Mouse (Mus musculus): ENCODE data around the gene Frmd7. TPM values are rescaled to one million over a fixed set of nuclear protein-coding genes. Genes with fewer than 3 reads are reported as not detected.

Gene Frmd7
- polyA plus RNA-seq, 1 experiment = not detected

DNA sequence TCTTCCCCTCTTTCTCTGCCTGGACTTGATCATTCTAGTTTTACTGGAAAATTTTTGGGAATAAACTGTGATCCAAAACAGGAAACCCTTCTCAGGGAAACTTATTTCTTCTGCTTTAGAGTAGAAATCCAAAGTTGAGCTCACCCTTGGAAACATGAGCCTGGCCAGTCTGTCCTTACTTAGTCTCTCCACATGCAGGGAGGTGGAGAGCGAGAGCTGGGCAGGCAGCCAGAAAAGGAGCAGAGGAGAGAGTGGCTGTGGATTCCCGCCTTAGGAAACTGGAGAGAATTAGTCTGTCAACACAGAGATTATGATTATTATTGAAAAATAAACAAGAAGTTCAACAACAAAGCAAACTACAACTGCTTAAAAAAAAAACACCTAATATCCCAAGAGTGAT is 6.1 kb upstream of the Frmd7 start:
- TF ChIP-seq POLR2A (IDR thresholded peaks at IDR 0.05; ENCODE audit: low read depth, low read length) (no peak), CTCF (IDR thresholded peaks at IDR 0.05; ENCODE audit: borderline replicate concordance, insufficient read depth, low read length) (no peak)
- no peaks in the 10 kb centered on the region for H3K4me1 ChIP-seq (ENCODE audit: control insufficient read depth, insufficient read depth, low read length)
- H3K27ac ChIP-seq (ENCODE audit: insufficient read depth, low read length) = no peak overlapping the region
- H3K4me3 ChIP-seq (ENCODE audit: insufficient read depth, low read length) = no peak overlapping the region

DNA sequence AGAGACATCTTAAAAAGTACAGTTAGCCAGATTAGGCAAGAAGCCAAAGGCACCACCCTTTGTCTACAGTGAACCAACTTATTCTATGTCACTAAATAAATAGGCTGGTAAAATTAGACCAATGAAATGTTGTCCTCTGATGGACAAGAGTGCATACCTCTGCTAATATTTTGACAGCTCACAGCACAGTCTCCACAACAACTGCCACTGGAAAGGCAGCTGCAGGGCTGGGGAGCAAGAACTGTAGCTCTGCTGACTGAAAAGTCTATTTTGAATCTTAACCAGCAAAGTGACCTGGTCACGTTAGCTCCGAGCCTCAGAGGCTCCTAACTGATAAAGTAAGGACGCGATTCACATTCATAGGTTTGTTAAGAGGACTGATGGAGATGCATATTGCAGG is 5.6 kb upstream of the Frmd7 start:
- TF ChIP-seq POLR2A (IDR thresholded peaks at IDR 0.05; ENCODE audit: low read depth, low read length) (no peak), CTCF (IDR thresholded peaks at IDR 0.05; ENCODE audit: borderline replicate concordance, insufficient read depth, low read length) (no peak)
- H3K4me1 ChIP-seq (ENCODE audit: control insufficient read depth, insufficient read depth, low read length) = no peaks in the 10 kb centered on the region
- H3K4me3 ChIP-seq (ENCODE audit: insufficient read depth, low read length) = no peak overlapping the region
- H3K27ac ChIP-seq (ENCODE audit: insufficient read depth, low read length) = no peak overlapping the region

GRCm38 (mm10) chrX:50937117-50937516 is 5.4 kb downstream of the Frmd7 start:
- H3K4me1 ChIP-seq (ENCODE audit: control insufficient read depth, insufficient read depth, low read length) = no peaks in the 10 kb centered on the region
- no peak overlapping the region for H3K27ac ChIP-seq (ENCODE audit: insufficient read depth, low read length)
- TF ChIP-seq POLR2A (IDR thresholded peaks at IDR 0.05; ENCODE audit: low read depth, low read length) (no peak), CTCF (IDR thresholded peaks at IDR 0.05; ENCODE audit: borderline replicate concordance, insufficient read depth, low read length) (no peak)
- H3K4me3 ChIP-seq (ENCODE audit: insufficient read depth, low read length) = no peak overlapping the region

DNA sequence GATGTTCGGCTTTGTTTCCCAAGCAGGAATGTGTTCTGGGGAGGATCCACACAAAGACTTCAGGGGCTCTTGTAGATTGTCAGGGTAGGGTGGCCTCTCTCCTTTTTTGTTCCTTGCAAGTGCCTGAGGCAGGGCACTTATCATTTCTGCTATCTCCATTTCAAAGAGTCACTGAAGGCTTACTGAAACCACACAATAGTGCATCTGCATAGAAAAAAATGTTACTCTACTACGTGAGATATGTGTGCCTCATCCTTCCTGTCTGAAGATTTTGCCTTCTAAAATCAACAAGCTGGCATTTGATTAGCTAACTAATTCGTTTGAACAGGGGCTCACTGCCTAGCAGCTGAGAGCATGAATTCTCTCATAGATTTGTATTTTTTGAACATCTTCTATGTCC is 12.2 kb downstream of the Frmd7 start:
- Histone ChIP-seq H3K4me3 (ENCODE audit: insufficient read depth, low read length) (no peak overlapping the region), H3K27ac (ENCODE audit: insufficient read depth, low read length) (no peak overlapping the region), H3K4me1 (ENCODE audit: control insufficient read depth, insufficient read depth, low read length) (no peaks in the 10 kb centered on the region)
- TF ChIP-seq POLR2A (IDR thresholded peaks at IDR 0.05; ENCODE audit: low read depth, low read length) = no peak

DNA sequence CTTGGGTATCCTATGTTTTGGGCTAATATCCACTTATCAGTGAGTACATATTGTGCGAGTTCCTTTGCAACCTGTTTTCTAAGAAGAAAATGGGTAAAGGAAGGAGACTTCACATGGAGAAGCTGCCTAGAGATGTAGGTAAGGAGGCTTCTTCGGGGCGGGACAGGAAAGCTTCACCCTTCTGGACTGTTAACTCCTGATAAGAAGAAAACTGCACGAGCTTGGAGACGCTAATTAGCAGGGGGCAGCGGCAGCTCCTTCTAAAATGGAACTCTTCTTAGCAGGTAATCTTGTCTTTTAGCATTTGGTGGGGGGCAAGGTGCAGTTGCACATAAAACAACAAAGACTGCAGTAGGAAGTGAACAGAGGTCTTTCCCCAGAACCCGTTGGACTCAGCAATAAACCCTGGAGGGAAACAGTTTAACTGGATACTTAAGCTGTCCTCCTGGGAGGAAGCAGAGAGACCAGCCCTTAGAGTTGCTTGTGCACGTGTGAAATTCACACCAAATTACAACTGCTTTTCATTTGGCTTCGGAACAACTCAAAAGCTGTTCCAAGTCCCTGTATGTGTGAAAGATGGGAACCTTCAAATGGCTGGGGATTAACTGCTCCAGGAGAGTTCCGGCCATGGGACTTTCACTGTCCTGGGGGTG is 15.5 kb downstream of the Frmd7 start:
- Histone ChIP-seq H3K4me3 (ENCODE audit: insufficient read depth, low read length) (no peak overlapping the region), H3K4me1 (ENCODE audit: control insufficient read depth, insufficient read depth, low read length) (no peaks in the 10 kb centered on the region), H3K27ac (ENCODE audit: insufficient read depth, low read length) (no peak overlapping the region)
- TF ChIP-seq CTCF (IDR thresholded peaks at IDR 0.05; ENCODE audit: borderline replicate concordance, insufficient read depth, low read length) = no peak
- TF ChIP-seq POLR2A (IDR thresholded peaks at IDR 0.05; ENCODE audit: low read depth, low read length) = no peak

DNA sequence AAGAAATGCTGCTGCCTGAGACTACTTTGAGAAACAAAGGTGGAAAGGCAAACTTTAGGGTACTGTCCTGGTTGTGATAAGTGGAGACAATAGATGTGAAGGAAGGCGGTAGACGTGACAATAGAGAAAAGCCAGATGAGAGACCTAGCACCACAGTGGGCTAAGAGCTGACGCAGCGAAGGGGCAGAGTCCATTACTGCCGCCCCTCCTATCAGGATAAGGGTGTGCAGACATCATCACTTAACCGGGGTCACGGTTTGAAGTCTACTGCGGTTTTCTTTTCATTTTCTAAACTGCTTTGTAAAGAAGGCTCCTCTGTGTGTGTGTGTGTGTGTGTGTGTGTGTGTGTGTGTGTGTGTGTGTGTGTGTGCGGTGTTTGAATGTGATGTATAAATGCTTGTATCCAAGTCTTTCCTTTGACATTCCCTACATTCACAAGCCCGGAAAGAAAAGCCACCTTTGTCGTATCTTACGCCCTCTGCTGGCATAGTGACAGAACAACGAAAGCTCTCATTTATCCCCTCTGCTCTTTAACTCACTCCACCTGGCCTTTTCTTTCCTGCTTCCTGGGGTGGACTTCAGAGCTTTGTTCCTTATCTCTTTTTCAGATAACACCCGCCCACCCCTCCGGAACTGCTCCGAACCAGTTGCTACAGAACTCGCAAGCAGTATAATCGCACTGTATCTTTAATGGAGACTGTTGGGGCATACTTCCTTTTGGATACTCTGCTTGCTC is 17.7 kb downstream of the Frmd7 start:
- Histone ChIP-seq H3K4me3 (ENCODE audit: insufficient read depth, low read length) (no peak overlapping the region), H3K27ac (ENCODE audit: insufficient read depth, low read length) (no peak overlapping the region), H3K4me1 (ENCODE audit: control insufficient read depth, insufficient read depth, low read length) (no peaks in the 10 kb centered on the region)
- no peak for TF ChIP-seq CTCF (IDR thresholded peaks at IDR 0.05; ENCODE audit: borderline replicate concordance, insufficient read depth, low read length)
- TF ChIP-seq POLR2A (IDR thresholded peaks at IDR 0.05; ENCODE audit: low read depth, low read length) = no peak

- TF ChIP-seq POLR2A (IDR thresholded peaks at IDR 0.05; ENCODE audit: low read depth, low read length) (no peak), CTCF (IDR thresholded peaks at IDR 0.05; ENCODE audit: borderline replicate concordance, insufficient read depth, low read length) (no peak)
- Histone ChIP-seq H3K4me3 (ENCODE audit: insufficient read depth, low read length) (no peak overlapping the region), H3K27ac (ENCODE audit: insufficient read depth, low read length) (no peak overlapping the region), H3K4me1 (ENCODE audit: control insufficient read depth, insufficient read depth, low read length) (no peaks in the 10 kb centered on the region)
These were observed 23.8 kb downstream of the Frmd7 start for GRCm38 (mm10) chrX:50918754-50919153.

- Histone ChIP-seq H3K27ac (ENCODE audit: insufficient read depth, low read length) (no peak overlapping the region), H3K4me1 (ENCODE audit: control insufficient read depth, insufficient read depth, low read length) (no peaks in the 10 kb centered on the region), H3K4me3 (ENCODE audit: insufficient read depth, low read length) (no peak overlapping the region)
- TF ChIP-seq CTCF (IDR thresholded peaks at IDR 0.05; ENCODE audit: borderline replicate concordance, insufficient read depth, low read length) = no peak
- TF ChIP-seq POLR2A (IDR thresholded peaks at IDR 0.05; ENCODE audit: low read depth, low read length) = no peak
These were observed 25.1 kb downstream of the Frmd7 start for GRCm38 (mm10) chrX:50917389-50917788.

GRCm38 (mm10) chrX:50909915-50910314 is 32.6 kb downstream of the Frmd7 start:
- no peak for TF ChIP-seq CTCF (IDR thresholded peaks at IDR 0.05; ENCODE audit: borderline replicate concordance, insufficient read depth, low read length)
- TF ChIP-seq POLR2A (IDR thresholded peaks at IDR 0.05; ENCODE audit: low read depth, low read length) = no peak
- Histone ChIP-seq H3K27ac (ENCODE audit: insufficient read depth, low read length) (no peak overlapping the region), H3K4me3 (ENCODE audit: insufficient read depth, low read length) (no peak overlapping the region), H3K4me1 (ENCODE audit: control insufficient read depth, insufficient read depth, low read length) (no peaks in the 10 kb centered on the region)

DNA sequence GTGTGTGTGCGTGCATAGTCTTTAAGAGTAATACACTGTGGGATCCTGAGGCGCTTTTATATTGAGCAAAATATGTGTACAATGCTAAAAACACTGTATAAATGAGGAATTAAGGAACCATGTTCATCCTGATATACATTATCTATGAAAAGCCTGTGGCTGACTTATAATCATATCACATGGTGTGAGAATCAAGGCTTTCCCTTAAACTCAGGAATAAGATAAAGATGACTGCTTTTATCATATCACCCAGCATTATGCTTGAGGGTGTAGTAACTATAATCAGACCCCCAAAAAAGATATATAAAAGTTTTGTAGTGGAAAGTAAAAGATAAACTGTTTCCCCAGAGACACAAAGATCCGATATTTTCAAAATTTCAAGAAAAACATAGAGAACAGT is 39.0 kb downstream of the Frmd7 start:
- Histone ChIP-seq H3K4me1 (ENCODE audit: control insufficient read depth, insufficient read depth, low read length) (no peaks in the 10 kb centered on the region), H3K4me3 (ENCODE audit: insufficient read depth, low read length) (no peak overlapping the region), H3K27ac (ENCODE audit: insufficient read depth, low read length) (no peak overlapping the region)
- TF ChIP-seq CTCF (IDR thresholded peaks at IDR 0.05; ENCODE audit: borderline replicate concordance, insufficient read depth, low read length) (no peak), POLR2A (IDR thresholded peaks at IDR 0.05; ENCODE audit: low read depth, low read length) (no peak)

Data from embryonic fibroblast, embryonic 13.5 days (primary cell).